Mouse (Mus musculus): ENCODE measurements around the gene Adat2. TPM values are rescaled to one million over a fixed set of nuclear protein-coding genes. Genes with fewer than 3 reads are reported as not detected.

The Adat2 gene
- polyA plus RNA-seq, 1 experiment: 4.8 TPM

- TF ChIP-seq CTCF (IDR thresholded peaks at IDR 0.05; ENCODE audit: borderline replicate concordance, extremely low read depth, insufficient read depth, insufficient read length) (peak; percentile 99), POLR2A (IDR thresholded peaks at IDR 0.05; ENCODE audit: borderline replicate concordance, extremely low read depth, insufficient read depth, insufficient read length, poor library complexity, severe bottlenecking) (no peak)
- DNase-seq (ENCODE audit: low read depth): peak; percentile 88
Observed at GRCm38 (mm10) chr10:13564364-13565079, 11.8 kb downstream of the Adat2 start.

GRCm38 (mm10) chr10:13565080-13565448 lies 12.4 kb downstream of the Adat2 start:
- no peak for DNase-seq (ENCODE audit: low read depth)
- TF ChIP-seq POLR2A (IDR thresholded peaks at IDR 0.05; ENCODE audit: borderline replicate concordance, extremely low read depth, insufficient read depth, insufficient read length, poor library complexity, severe bottlenecking): no peak
- no peak for TF ChIP-seq CTCF (IDR thresholded peaks at IDR 0.05; ENCODE audit: borderline replicate concordance, extremely low read depth, insufficient read depth, insufficient read length)

- no peak for DNase-seq (ENCODE audit: low read depth)
- no peak for TF ChIP-seq POLR2A (IDR thresholded peaks at IDR 0.05; ENCODE audit: borderline replicate concordance, extremely low read depth, insufficient read depth, insufficient read length, poor library complexity, severe bottlenecking)
- TF ChIP-seq CTCF (IDR thresholded peaks at IDR 0.05; ENCODE audit: borderline replicate concordance, extremely low read depth, insufficient read depth, insufficient read length): no peak
Observed at GRCm38 (mm10) chr10:13566393-13566792, 13.7 kb downstream of the Adat2 start.

- peak; percentile 95 for DNase-seq (ENCODE audit: low read depth)
- TF ChIP-seq CTCF (IDR thresholded peaks at IDR 0.05; ENCODE audit: borderline replicate concordance, extremely low read depth, insufficient read depth, insufficient read length) (no peak), POLR2A (IDR thresholded peaks at IDR 0.05; ENCODE audit: borderline replicate concordance, extremely low read depth, insufficient read depth, insufficient read length, poor library complexity, severe bottlenecking) (no peak)
Observed at GRCm38 (mm10) chr10:13569818-13570217, 17.1 kb downstream of the Adat2 start.

- DNase-seq (ENCODE audit: low read depth): no peak
- TF ChIP-seq CTCF (IDR thresholded peaks at IDR 0.05; ENCODE audit: borderline replicate concordance, extremely low read depth, insufficient read depth, insufficient read length): no peak
- no peak for TF ChIP-seq POLR2A (IDR thresholded peaks at IDR 0.05; ENCODE audit: borderline replicate concordance, extremely low read depth, insufficient read depth, insufficient read length, poor library complexity, severe bottlenecking)
Observed at GRCm38 (mm10) chr10:13570697-13571538, 18.2 kb downstream of the Adat2 start.

- TF ChIP-seq CTCF (IDR thresholded peaks at IDR 0.05; ENCODE audit: borderline replicate concordance, extremely low read depth, insufficient read depth, insufficient read length) (no peak), POLR2A (IDR thresholded peaks at IDR 0.05; ENCODE audit: borderline replicate concordance, extremely low read depth, insufficient read depth, insufficient read length, poor library complexity, severe bottlenecking) (no peak)
- no peak for DNase-seq (ENCODE audit: low read depth)
Observed at GRCm38 (mm10) chr10:13572003-13572402, 19.3 kb downstream of the Adat2 start.

GRCm38 (mm10) chr10:13572410-13572809 lies 19.7 kb downstream of the Adat2 start:
- TF ChIP-seq CTCF (IDR thresholded peaks at IDR 0.05; ENCODE audit: borderline replicate concordance, extremely low read depth, insufficient read depth, insufficient read length): no peak
- TF ChIP-seq POLR2A (IDR thresholded peaks at IDR 0.05; ENCODE audit: borderline replicate concordance, extremely low read depth, insufficient read depth, insufficient read length, poor library complexity, severe bottlenecking): no peak
- no peak for DNase-seq (ENCODE audit: low read depth)

GRCm38 (mm10) chr10:13577123-13577522 lies 24.4 kb downstream of the Adat2 start:
- TF ChIP-seq POLR2A (IDR thresholded peaks at IDR 0.05; ENCODE audit: borderline replicate concordance, extremely low read depth, insufficient read depth, insufficient read length, poor library complexity, severe bottlenecking) (no peak), CTCF (IDR thresholded peaks at IDR 0.05; ENCODE audit: borderline replicate concordance, extremely low read depth, insufficient read depth, insufficient read length) (no peak)
- DNase-seq (ENCODE audit: low read depth): no peak

GRCm38 (mm10) chr10:13587914-13588313 lies 35.2 kb downstream of the Adat2 start:
- TF ChIP-seq POLR2A (IDR thresholded peaks at IDR 0.05; ENCODE audit: borderline replicate concordance, extremely low read depth, insufficient read depth, insufficient read length, poor library complexity, severe bottlenecking) (no peak), CTCF (IDR thresholded peaks at IDR 0.05; ENCODE audit: borderline replicate concordance, extremely low read depth, insufficient read depth, insufficient read length) (no peak)
- DNase-seq (ENCODE audit: low read depth): no peak

GRCm38 (mm10) chr10:13592196-13592595 lies 39.5 kb downstream of the Adat2 start:
- no peak for TF ChIP-seq CTCF (IDR thresholded peaks at IDR 0.05; ENCODE audit: borderline replicate concordance, extremely low read depth, insufficient read depth, insufficient read length)
- no peak for TF ChIP-seq POLR2A (IDR thresholded peaks at IDR 0.05; ENCODE audit: borderline replicate concordance, extremely low read depth, insufficient read depth, insufficient read length, poor library complexity, severe bottlenecking)
- no peak for DNase-seq (ENCODE audit: low read depth)

GRCm38 (mm10) chr10:13593529-13593928 lies 40.8 kb downstream of the Adat2 start:
- DNase-seq (ENCODE audit: low read depth): peak; percentile 17
- TF ChIP-seq POLR2A (IDR thresholded peaks at IDR 0.05; ENCODE audit: borderline replicate concordance, extremely low read depth, insufficient read depth, insufficient read length, poor library complexity, severe bottlenecking) (no peak), CTCF (IDR thresholded peaks at IDR 0.05; ENCODE audit: borderline replicate concordance, extremely low read depth, insufficient read depth, insufficient read length) (no peak)
